Mouse (Mus musculus) neural tube, embryonic 15.5 days (tissue): ENCODE data around the gene Wnk4. TPM values are rescaled to one million over a fixed set of nuclear protein-coding genes. Genes with fewer than 3 reads are reported as not detected.

Source experiments
- ATAC-seq: fragments of 200-750 bp; cut with Nextera tagmentation; 2 replicates; pipeline ENCODE4 v1.8.0; 2017; ENCODE audit warnings: mild to moderate bottlenecking, moderate TSS enrichment, moderate library complexity; ENCODE audit not compliant: low FRiP score
- H3K27ac ChIP-seq: fragments of 300-500 bp; sonication (generic); replicated peaks from 2 replicates; pipeline ENCODE4 v1.5.1; 2015; ENCODE audit warnings: mild to moderate bottlenecking, inconsistent platforms
- H3K27me3 ChIP-seq: fragments of 300-500 bp; sonication (generic); replicated peaks from 2 replicates; pipeline ENCODE4 v1.6.1; 2015; ENCODE audit warnings: inconsistent platforms
- H3K36me3 ChIP-seq: fragments of 300-500 bp; sonication (generic); 2 replicates; pipeline ENCODE4 v1.6.1; 2015; ENCODE audit warnings: inconsistent platforms
- H3K4me1 ChIP-seq: fragments of 300-500 bp; sonication (generic); 2 replicates; pipeline ENCODE4 v1.6.1; 2015; ENCODE audit warnings: inconsistent platforms
- H3K4me2 ChIP-seq: fragments of 300-500 bp; sonication (generic); 2 replicates; pipeline ENCODE4 v1.6.1; 2015; ENCODE audit warnings: inconsistent platforms, mild to moderate bottlenecking, moderate library complexity
- H3K4me3 ChIP-seq: fragments of 300-500 bp; sonication (generic); replicated peaks from 2 replicates; pipeline ENCODE4 v1.5.1; 2015; ENCODE audit warnings: mild to moderate bottlenecking, inconsistent platforms
- H3K9ac ChIP-seq: fragments of 300-500 bp; sonication (generic); replicated peaks from 2 replicates; pipeline ENCODE4 v1.6.1; 2015; ENCODE audit warnings: mild to moderate bottlenecking, inconsistent platforms
- H3K9me3 ChIP-seq: fragments of 300-500 bp; sonication (generic); replicated peaks from 2 replicates; pipeline ENCODE4 v1.6.1; 2016; ENCODE audit warnings: inconsistent platforms
- WGBS: fragments of 180-500 bp; shearing (Covaris S2); methylation state at CpG from one replicate; pipeline ENCODE4 v1.1.7; 2015; ENCODE audit warnings: mixed read lengths; 5-methylcytosine and 5-hydroxymethylcytosine counted together
- polyA plus RNA-seq: library from polyadenylated mRNA; unstranded; fragments of >200 nt; fragmentation: Nextera tagmentation; extraction: Ambion mirVana; gene quantifications from 2 replicates; pipeline ENCODE4 v1.2.1, GENCODE M21; 2015

Gene Wnk4
- polyA plus RNA-seq, 1 experiment from 2014 or later: 7.0 TPM

DNA sequence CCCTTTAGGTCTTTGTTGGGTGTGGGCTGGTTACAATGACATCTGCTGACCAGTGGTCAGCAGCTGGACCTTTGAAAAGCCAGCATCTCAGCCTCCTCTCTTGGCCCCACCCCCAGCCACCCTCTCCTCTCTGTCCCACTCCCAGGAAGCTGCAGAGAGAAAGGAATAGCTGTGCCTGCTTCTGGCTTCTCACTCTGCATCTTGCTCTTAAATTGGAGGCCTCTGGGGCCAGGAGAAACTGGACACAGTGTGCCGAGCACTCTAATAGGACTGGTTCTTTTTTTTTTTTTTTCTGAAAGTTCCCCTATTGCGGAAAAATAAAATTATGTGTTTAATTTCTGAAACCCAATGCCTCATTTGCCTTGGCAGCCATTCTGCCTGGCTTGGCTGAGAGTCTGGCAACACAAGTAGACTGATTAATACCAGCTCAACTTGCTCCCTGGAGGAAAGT, 30.3 kb upstream of the Wnk4 start:
- Histone ChIP-seq H3K27ac (peak overlapping the region; percentile 76), H3K9me3 (no peaks in the 10 kb centered on the region), H3K36me3 (no peaks in the 10 kb centered on the region), H3K9ac (no peak overlapping the region), H3K4me2 (no peak overlapping the region), H3K4me1 (peaks cover 36% of the 10 kb centered on the region), H3K27me3 (no peaks in the 10 kb centered on the region; the same call in 1 of the 2 replicates), H3K4me3 (no peak overlapping the region)
- ATAC-seq: no peak
- 33% methylated on average over 2 of the region's 2 CpGs for WGBS

DNA sequence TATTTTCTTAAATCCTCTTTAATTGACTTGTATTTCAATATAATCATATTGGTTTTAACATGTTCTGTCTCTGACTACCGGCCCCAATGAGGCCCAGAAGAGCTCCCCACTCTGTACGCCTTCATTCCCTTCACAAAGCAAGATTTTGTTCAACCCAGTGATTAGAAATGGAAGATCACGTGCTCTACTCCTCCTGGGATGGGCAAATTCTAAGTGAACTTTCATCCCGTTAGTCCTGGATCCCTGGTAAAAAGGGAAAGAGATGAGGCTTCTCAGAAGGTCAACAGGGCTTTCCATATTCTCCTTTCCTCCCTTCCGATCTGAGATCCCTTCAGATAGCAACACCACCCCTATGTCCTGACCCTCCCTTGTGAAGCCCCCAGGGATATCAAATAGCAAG, 29.8 kb upstream of the Wnk4 start:
- peaks cover 32% of the 10 kb centered on the region for H3K4me1 ChIP-seq
- ATAC-seq: no peak
- H3K27me3 ChIP-seq: no peaks in the 10 kb centered on the region; the same call in 1 of the 2 replicates
- no peaks in the 10 kb centered on the region for H3K9me3 ChIP-seq
- peak overlapping the region; percentile 20 for H3K4me2 ChIP-seq
- 20% methylated on average over 5 of the region's 5 CpGs for WGBS
- no peak overlapping the region for H3K4me3 ChIP-seq
- no peak overlapping the region for H3K9ac ChIP-seq
- no peaks in the 10 kb centered on the region for H3K36me3 ChIP-seq
- H3K27ac ChIP-seq: peak overlapping the region; percentile 76

DNA sequence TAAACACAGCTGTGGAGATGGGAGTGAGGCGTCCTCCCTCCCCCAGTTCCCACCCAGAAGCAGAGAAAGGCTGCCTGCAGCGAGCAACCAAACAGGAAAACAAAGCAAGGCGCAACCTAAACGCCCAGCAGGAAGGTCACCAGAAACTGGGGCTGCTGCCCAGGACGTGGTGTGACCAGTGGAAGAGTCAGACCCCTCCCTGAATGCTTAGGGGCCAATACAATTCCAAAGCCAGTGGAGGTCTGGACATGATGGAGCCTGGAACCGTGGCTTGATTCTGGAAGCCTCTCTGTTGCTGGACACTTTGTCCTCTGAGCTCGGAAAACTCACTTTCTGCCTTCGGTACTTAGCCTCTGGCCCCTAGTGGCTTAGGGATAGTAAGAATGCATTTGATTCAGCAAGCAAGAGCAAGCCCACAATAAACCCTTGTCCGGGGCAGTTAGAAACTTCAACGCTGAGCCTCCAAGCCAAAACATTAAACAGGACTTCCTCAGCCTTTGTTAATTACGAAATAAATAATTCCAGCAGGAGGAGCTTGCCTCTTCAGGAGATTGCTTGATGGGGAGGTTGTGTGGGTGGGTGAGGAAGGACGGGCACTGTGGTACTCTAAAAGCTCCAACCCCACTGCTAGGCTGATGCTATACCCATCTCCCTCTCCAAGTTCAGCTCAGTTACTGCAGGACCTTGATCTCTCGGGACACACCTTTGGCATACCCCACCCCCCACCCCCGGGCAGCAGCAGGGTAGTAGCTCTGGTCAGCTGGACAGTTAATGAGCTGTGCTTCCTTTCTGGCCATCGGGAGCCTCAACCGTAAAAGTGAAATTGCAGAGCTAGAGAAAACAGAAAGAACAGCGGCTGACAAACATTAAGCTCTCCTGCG, 29.1 kb upstream of the Wnk4 start:
- ATAC-seq: no peak
- H3K4me1 ChIP-seq: peaks cover 29% of the 10 kb centered on the region
- H3K9me3 ChIP-seq: no peaks in the 10 kb centered on the region
- peak overlapping the region; percentile 76 for H3K27ac ChIP-seq
- no peaks in the 10 kb centered on the region for H3K36me3 ChIP-seq
- no peak overlapping the region for H3K9ac ChIP-seq
- H3K27me3 ChIP-seq: no peaks in the 10 kb centered on the region; the same call in 1 of the 2 replicates
- 9% methylated on average over 18 of the region's 18 CpGs for WGBS
- no peak overlapping the region for H3K4me3 ChIP-seq
- H3K4me2 ChIP-seq: peak overlapping the region; percentile 20

DNA sequence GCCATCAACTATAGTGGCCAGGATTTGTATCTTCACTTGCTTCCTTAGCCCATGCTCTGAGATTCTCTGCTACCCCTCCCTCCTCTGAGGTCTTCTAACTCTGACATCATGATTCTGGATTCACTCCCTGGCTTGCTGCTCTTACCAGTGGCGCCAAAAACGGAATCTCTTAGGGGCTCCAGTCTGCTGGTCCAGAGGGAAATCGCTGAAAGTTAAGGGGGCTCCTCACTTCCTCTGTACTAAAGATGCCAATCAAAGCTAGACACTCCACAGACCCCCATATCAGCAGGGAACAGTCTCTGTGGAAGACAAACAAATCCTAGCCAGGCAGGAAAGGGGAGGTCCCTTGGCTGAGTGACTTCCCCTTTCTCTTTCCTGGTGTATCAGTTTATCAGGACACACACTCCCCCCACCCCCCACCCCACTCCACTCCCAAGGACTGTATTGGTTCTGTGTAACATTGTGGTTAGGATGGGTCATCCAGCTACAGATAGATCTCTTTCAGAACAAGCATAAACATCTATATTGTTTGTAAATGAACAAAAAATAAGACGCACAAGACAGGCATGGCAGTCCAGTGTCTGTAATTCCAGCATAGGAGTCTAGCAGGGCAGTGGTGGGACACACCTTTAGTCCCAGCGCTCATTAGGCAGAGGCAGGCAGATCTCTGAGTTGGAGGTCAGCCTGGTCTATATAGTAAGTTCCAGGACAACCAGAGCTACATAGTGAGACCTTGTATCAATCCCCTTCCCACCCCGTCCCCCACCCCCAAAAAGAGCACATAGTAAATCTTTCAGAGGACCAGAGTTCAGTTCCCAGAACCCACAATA, 28.1 kb upstream of the Wnk4 start:
- H3K9ac ChIP-seq: no peak overlapping the region
- WGBS: 62% methylated on average over 6 of the region's 6 CpGs

DNA sequence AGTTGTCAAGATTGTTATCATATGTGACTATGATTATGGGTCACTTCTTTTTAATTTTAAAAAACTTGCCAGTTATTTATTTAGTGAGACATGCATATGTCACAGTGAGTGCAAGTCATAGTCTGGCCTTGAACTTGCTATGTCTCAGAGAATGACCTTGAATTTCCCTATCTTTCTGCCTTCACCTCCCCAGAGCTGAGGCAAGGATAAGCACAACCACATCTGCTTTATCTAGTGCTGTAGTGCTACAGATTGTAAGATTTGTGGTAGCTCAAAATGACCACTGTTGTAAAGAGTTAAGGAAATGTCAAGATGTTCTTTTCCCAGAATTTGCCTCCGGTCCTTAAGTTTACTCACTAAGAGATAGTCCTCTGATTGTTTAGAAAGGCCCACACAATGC, 27.1 kb upstream of the Wnk4 start:
- H3K36me3 ChIP-seq: no peaks in the 10 kb centered on the region
- ATAC-seq: no peak
- H3K4me1 ChIP-seq: peaks cover 25% of the 10 kb centered on the region
- H3K9me3 ChIP-seq: no peaks in the 10 kb centered on the region
- H3K4me2 ChIP-seq: no peak overlapping the region
- WGBS: 85% methylated on average over 1 of the region's 1 CpGs
- H3K9ac ChIP-seq: no peak overlapping the region
- H3K4me3 ChIP-seq: no peak overlapping the region
- no peak overlapping the region for H3K27ac ChIP-seq
- no peaks in the 10 kb centered on the region; the same call in 1 of the 2 replicates for H3K27me3 ChIP-seq

More for the DNA sequence above, 28.1 kb upstream of the Wnk4 start:
- peak overlapping the region; percentile 76 for H3K27ac ChIP-seq
- H3K4me3 ChIP-seq: no peak overlapping the region
- H3K9me3 ChIP-seq: no peaks in the 10 kb centered on the region
- H3K36me3 ChIP-seq: no peaks in the 10 kb centered on the region
- peaks cover 25% of the 10 kb centered on the region for H3K4me1 ChIP-seq
- H3K4me2 ChIP-seq: peak overlapping the region; percentile 20; the same call in 1 of the 2 replicates
- ATAC-seq: no peak
- no peaks in the 10 kb centered on the region; the same call in 1 of the 2 replicates for H3K27me3 ChIP-seq

DNA sequence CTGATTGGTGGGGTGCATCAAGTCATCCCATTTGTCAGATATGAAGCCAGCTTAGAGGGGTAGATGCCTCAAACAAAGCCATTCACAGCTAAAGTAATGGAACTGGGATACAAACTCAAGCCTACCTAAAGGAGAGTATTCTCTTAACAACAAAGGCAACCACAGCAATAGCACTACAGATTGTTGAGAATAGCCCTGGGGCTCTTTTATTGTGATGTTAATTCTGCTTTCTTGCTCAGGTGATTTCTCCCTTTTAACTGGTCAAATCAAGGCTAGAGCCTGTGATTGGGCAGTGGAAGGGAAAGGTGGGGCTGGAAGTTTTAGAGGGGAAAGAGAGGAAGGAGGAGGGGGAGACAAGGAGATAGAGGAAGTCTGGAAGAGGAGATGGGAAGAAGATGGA, 26.2 kb upstream of the Wnk4 start:
- no peak overlapping the region for H3K4me2 ChIP-seq
- H3K27ac ChIP-seq: no peak overlapping the region
- H3K27me3 ChIP-seq: no peaks in the 10 kb centered on the region
- no peak for ATAC-seq
- no peak overlapping the region for H3K9ac ChIP-seq
- peaks cover 25% of the 10 kb centered on the region for H3K4me1 ChIP-seq
- no peak overlapping the region for H3K4me3 ChIP-seq
- no peaks in the 10 kb centered on the region for H3K36me3 ChIP-seq
- H3K9me3 ChIP-seq: no peaks in the 10 kb centered on the region

DNA sequence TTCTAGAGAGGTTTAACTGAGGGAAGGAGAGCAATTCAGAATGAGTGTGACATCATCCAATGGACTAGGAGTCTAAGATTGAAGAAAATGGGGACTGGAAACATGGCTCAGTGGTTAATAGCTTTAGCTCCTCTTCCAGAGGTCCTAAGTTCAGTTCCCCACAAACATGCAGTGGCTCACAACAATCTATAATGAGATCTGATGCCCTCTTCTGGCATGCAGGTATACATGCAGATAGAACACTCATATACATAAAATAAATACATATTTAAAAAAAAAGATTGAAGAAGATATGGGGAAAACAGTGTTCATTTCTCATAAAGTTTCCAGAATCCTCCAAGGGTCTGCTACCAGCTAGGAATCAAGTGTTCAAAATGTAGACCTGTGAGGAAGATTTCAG, 24.9 kb upstream of the Wnk4 start:
- no peak overlapping the region for H3K9ac ChIP-seq
- H3K4me1 ChIP-seq: peaks cover 15% of the 10 kb centered on the region
- H3K36me3 ChIP-seq: no peaks in the 10 kb centered on the region
- no peak overlapping the region for H3K4me2 ChIP-seq
- H3K27ac ChIP-seq: no peak overlapping the region
- no peaks in the 10 kb centered on the region for H3K9me3 ChIP-seq
- no peak for ATAC-seq
- no peaks in the 10 kb centered on the region for H3K27me3 ChIP-seq
- H3K4me3 ChIP-seq: no peak overlapping the region

DNA sequence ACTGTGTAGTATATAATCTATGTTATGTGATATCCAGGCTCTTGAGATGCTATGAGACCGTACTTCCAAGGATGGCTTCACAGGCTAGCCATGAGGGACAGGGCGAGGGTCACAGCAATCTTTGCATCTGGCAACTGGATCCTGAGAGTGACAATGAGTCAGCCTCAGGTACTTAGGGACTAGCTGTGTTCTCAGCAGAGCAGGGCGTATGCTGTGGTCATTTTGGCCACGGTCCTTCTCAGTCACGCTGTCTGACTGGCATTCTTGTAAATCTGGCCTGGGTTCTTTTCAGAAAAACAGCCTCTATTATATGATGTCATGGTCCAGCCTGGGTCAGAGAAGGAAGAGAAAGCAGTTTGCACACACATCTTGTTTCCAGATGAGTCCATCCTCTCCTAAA, 23.6 kb upstream of the Wnk4 start:
- Histone ChIP-seq H3K27me3 (no peaks in the 10 kb centered on the region), H3K4me2 (no peak overlapping the region), H3K9ac (no peak overlapping the region), H3K27ac (no peak overlapping the region), H3K4me3 (no peak overlapping the region), H3K36me3 (no peaks in the 10 kb centered on the region), H3K4me1 (peaks cover 2% of the 10 kb centered on the region; the same call in 1 of the 2 replicates), H3K9me3 (no peaks in the 10 kb centered on the region)
- no peak for ATAC-seq
- 95% methylated on average over 5 of the region's 5 CpGs for WGBS

DNA sequence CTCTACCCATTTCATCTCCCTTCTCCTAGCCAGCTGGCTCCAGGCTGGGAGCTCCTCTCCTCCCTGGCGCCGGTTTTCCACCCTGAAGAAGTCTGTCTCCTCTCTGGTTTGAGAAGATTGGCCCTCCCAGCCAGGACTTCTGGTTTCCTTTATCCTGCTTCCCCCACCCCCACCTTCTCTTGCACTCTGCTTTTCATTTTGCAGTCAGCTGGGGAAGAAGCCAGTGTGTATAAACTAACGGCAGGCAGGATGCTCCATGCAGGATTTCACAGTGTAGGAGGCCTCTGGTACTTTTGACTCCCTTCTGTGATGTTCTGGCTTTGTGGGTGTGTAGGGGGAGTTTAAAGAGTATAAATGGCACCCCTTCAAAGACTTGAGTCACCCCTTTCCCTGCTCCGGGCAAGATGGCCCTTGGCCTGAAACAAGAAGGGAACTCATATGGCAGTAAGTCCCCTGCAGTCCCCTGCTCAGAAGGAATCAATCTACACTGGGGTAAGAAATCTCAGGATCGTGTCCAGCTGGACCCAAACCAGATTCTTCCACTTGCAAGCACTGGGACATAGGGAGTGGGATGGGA, 22.2 kb upstream of the Wnk4 start:
- no peaks in the 10 kb centered on the region for H3K4me1 ChIP-seq
- WGBS: 72% methylated on average over 5 of the region's 5 CpGs
- no peak overlapping the region for H3K27ac ChIP-seq
- no peaks in the 10 kb centered on the region for H3K36me3 ChIP-seq
- H3K4me3 ChIP-seq: no peak overlapping the region
- no peaks in the 10 kb centered on the region for H3K27me3 ChIP-seq
- H3K4me2 ChIP-seq: no peak overlapping the region
- H3K9me3 ChIP-seq: no peaks in the 10 kb centered on the region
- no peak overlapping the region for H3K9ac ChIP-seq
- no peak for ATAC-seq

DNA sequence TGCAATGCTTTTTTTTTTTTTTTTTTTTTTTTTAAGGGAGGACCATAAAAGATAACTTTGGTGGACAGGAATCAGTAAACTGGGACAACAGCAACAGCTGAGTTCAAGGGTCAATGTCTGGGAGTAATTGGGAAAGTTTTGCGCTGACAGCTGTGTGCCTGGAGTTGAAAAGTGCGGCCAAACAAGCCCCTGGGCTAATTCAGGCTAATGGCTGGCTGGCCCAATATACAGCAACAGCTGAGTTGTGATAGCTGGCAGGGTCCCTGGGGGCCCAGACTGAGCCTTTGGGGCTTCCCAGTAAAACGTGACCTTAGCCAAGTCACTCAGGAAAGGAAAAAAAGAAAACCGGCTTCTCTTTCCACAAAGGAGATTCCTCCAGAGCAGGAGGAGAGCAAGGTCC, 15.3 kb upstream of the Wnk4 start:
- no peak overlapping the region for H3K27ac ChIP-seq
- H3K4me3 ChIP-seq: no peak overlapping the region; the same call in 1 of the 2 replicates
- ATAC-seq: no peak
- peaks cover 16% of the 10 kb centered on the region for H3K4me1 ChIP-seq
- H3K9me3 ChIP-seq: no peaks in the 10 kb centered on the region
- peak overlapping the region; percentile 92; the same call in 1 of the 2 replicates for H3K4me2 ChIP-seq
- H3K27me3 ChIP-seq: peaks cover 36% of the 10 kb centered on the region
- H3K36me3 ChIP-seq: no peaks in the 10 kb centered on the region
- H3K9ac ChIP-seq: no peak overlapping the region
- WGBS: 24% methylated on average over 4 of the region's 4 CpGs

DNA sequence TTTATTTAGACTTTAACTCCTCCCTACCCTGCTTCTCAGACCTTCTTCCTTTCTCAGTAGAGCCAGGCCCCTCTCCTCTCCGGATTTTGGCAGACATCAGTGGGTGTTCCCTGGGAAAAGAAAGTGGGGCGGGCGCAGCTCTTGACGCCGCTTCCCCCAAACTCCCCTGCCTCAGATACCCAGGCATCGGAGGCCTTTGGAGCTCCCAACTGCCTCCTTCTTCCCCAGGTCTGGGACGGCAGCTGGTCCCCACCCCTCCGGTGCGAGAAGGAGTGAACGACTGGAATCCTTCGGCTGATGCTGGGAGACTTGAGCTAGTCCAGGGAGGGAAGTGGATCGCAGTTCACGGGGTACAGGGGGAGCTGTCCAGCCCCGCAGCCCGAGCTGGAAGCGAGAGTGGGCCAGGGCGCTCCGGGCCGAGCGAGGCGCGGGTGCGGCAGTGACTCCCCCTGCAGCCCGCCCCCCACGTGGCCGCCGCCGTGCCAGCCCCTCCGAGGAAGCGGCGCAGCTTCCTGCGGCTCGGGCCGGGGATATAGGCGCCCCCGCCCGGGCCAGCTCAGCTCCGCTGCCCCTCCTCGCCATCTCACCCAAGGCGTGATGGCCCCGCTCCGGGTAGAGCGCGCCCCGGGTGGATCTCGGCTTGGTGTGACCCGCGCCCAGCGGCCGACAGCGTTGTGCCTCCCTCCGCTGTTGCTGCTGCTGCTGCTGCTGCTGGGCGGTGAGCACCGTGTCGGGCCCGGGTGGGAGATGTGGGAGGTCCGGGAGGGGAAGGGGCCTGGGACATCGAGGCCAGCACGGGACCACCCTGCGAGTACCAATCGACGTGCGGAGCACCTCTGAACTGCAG, 14.3 kb upstream of the Wnk4 start, which contains the start of gene Ramp2:
TSS of gene Ramp2 (plus strand) at position 174 of the 847 bp plus-strand sequence.
- Histone ChIP-seq H3K9me3 (no peaks in the 10 kb centered on the region), H3K4me2 (peak within 1 kb of the TSS; percentile 92), H3K4me1 (peaks cover 16% of the 10 kb centered on the region), H3K27ac (peak within 1 kb of the TSS; percentile 42), H3K36me3 (no peaks in the 10 kb centered on the region), H3K9ac (peak within 1 kb of the TSS; percentile 66), H3K27me3 (peaks cover 38% of the 10 kb centered on the region), H3K4me3 (peak within 1 kb of the TSS; percentile 54)
- peak; percentile 66 for ATAC-seq
- WGBS: under 1% methylated on average over 54 of the region's 63 CpGs
